Mouse (Mus musculus) testis, adult 2 months (tissue): ENCODE data around the gene Ephb4.

ENCODE experiments used
- CTCF ChIP-seq: fragments of 200-500 bp; IDR thresholded peaks from 2 replicates; pipeline ENCODE4 v1.5.1; 2012; ENCODE audit warnings: low read depth, mild to moderate bottlenecking, inconsistent platforms, low read length, moderate library complexity; ENCODE audit not compliant: control insufficient read depth, insufficient read depth, insufficient replicate concordance
- POLR2A ChIP-seq: fragments of 200-500 bp; IDR thresholded peaks from 2 replicates; pipeline ENCODE4 v1.6.1; 2012; ENCODE audit warnings: low read depth, mild to moderate bottlenecking, inconsistent platforms, low read length, moderate library complexity; ENCODE audit not compliant: control insufficient read depth

DNA sequence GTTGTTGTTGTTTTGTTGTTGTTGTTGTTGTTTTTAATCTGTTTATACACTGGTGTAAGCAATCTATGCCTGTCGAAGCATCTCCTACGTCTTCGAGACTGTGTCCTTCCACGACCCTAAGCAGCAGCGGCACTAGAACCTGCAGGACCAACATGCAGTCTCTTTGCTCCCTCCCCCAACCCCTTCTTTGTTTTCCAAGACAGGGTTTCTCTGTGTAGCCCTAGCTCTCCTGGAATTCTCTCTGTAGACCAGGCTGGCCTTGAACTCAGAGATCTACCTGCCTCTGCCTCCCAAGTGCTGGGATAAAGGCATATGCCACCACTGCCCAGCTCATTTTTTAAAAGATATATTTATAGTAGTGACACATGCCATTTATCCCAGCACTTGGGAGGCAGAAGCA lies 6.5 kb upstream of the Ephb4 start:
- no peak for TF ChIP-seq CTCF
- TF ChIP-seq POLR2A, result no peak
